Mouse (Mus musculus): ENCODE data around the gene Ptprf.

The Ptprf gene

DNA sequence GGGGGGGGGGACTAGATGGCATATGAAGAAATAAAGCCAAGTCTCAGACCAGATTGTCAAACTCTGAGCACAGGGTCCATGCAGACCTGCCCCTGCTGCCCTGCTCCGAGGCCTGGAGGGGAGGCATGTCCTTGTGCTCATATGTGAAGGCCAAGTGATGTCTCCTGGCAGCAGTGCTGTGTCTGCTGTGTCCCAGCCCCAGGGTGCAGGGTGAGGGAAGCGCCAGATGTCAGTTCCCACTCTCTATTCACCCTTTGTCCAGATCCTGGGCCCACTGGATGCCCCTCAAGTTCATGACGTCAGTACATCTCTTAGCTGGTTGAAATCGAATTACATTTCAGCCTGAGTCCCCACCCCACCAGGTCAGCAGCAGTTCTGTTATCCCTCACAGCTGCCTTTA is 3.6 kb upstream of the Ptprf start:
- no peak for TF ChIP-seq GATA4 (IDR thresholded peaks at IDR 0.05; ENCODE audit: insufficient replicate concordance, low read length)

GRCm38 (mm10) chr4:118292741-118293306 is 1.6 kb upstream of the Ptprf start:
- no peak for TF ChIP-seq GATA4 (IDR thresholded peaks at IDR 0.05; ENCODE audit: insufficient replicate concordance, low read length)

GRCm38 (mm10) chr4:118290416-118291030 is 682 bp downstream of the Ptprf start:
- no peak for TF ChIP-seq GATA4 (IDR thresholded peaks at IDR 0.05; ENCODE audit: insufficient replicate concordance, low read length)

- no peak for TF ChIP-seq GATA4 (IDR thresholded peaks at IDR 0.05; ENCODE audit: insufficient replicate concordance, low read length)
These were observed 1.2 kb downstream of the Ptprf start for GRCm38 (mm10) chr4:118289960-118290415.

- no peak for TF ChIP-seq GATA4 (IDR thresholded peaks at IDR 0.05; ENCODE audit: insufficient replicate concordance, low read length)
These were observed 1.9 kb downstream of the Ptprf start for GRCm38 (mm10) chr4:118289266-118289665.

GRCm38 (mm10) chr4:118288531-118288930 is 2.7 kb downstream of the Ptprf start:
- no peak for TF ChIP-seq GATA4 (IDR thresholded peaks at IDR 0.05; ENCODE audit: insufficient replicate concordance, low read length)

- TF ChIP-seq GATA4 (IDR thresholded peaks at IDR 0.05; ENCODE audit: insufficient replicate concordance, low read length) = no peak
These were observed 5.0 kb downstream of the Ptprf start for GRCm38 (mm10) chr4:118286202-118286601.

- no peak for TF ChIP-seq GATA4 (IDR thresholded peaks at IDR 0.05; ENCODE audit: insufficient replicate concordance, low read length)
These were observed 9.0 kb downstream of the Ptprf start for GRCm38 (mm10) chr4:118282182-118282562.

DNA sequence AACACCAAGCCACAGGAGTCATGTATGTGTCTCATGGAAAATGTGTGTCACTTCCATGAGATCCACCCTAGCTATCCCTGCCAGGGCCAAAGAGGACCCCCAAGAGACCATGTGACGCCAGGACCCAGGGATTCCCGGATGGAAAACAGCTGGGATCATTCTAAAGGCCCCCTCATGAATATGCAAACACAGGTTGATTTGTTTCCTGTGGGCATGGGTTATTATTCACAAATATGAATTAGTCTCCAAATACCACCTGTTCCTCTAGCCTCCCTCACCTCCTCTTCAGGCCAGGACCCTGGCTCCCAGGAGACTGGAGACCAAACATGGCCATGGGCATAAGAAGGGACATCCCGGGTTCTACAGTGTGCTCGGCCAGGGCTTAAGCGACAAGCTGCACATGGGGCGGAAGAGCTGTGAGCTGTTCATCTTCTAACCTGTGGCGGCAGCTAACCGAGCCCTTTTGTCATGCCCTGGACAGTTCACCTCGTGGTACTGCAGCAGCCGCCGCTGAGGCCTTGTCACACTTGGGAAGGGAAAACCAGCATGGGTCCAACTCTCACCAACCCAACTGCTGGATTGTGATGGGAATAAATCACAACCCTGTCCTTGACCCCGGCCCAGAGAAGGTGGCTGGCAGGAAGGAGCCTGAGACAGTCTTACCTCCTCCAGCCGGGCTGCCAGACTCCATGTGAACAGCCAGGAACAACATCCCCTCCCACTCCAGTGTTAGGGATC is 9.6 kb downstream of the Ptprf start:
- TF ChIP-seq GATA4 (IDR thresholded peaks at IDR 0.05; ENCODE audit: insufficient replicate concordance, low read length) = no peak

GRCm38 (mm10) chr4:118280506-118280905 is 10.7 kb downstream of the Ptprf start:
- no peak for TF ChIP-seq GATA4 (IDR thresholded peaks at IDR 0.05; ENCODE audit: insufficient replicate concordance, low read length)

- TF ChIP-seq GATA4 (IDR thresholded peaks at IDR 0.05; ENCODE audit: insufficient replicate concordance, low read length) = no peak
These were observed 14.5 kb downstream of the Ptprf start for GRCm38 (mm10) chr4:118276520-118277232.

- TF ChIP-seq GATA4 (IDR thresholded peaks at IDR 0.05; ENCODE audit: insufficient replicate concordance, low read length) = no peak
These were observed 15.3 kb downstream of the Ptprf start for GRCm38 (mm10) chr4:118275601-118276519.

DNA sequence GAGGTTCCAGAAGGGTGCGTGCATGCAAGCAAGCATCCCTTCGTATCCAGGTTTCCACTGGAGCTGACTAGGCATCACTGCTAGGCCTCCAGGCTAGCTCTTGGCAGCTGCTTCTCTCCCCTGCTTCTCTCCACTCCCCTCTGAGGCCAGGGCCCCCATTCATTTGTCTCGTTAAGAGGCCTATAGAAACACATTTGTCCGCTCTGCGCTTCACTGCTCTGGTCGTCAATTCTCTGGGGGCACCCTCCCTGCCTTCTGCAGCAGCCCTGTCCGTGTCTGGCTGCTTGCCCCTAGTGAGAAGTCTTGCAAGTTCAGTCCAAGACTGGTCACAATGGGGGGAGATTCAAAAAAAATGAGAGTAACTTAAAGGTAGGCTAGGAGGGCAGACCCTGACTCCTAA is 16.7 kb downstream of the Ptprf start:
- TF ChIP-seq GATA4 (IDR thresholded peaks at IDR 0.05; ENCODE audit: insufficient replicate concordance, low read length) = no peak

GRCm38 (mm10) chr4:118273998-118274397 is 17.2 kb downstream of the Ptprf start:
- TF ChIP-seq GATA4 (IDR thresholded peaks at IDR 0.05; ENCODE audit: insufficient replicate concordance, low read length) = no peak

- no peak for TF ChIP-seq GATA4 (IDR thresholded peaks at IDR 0.05; ENCODE audit: insufficient replicate concordance, low read length)
These were observed 17.7 kb downstream of the Ptprf start for GRCm38 (mm10) chr4:118273545-118273944.

All from liver, adult (tissue).